Comparison of ENCODE assay signal across 10 mouse cellular contexts in genomic region chr16:95956618-95957017, GRCm38 (mm10). TPM values are rescaled to one million over a fixed set of nuclear protein-coding genes. Genes with fewer than 3 reads are reported as not detected.
DNase-seq lines count a peak whose midpoint lies in the region; ATAC-seq lines count a peak whose summit lies in the region.
"Had no signal": no experiment of that assay in that cellular context is flagged by ENCODE, and none has a peak within 500 bp of the region (broad histone marks: within the 10 kb centered on the region; RNA-seq: fewer than 3 reads in every experiment).

No protein-coding gene starts in this region.

- intact Hi-C loops in heart, postnatal 25 days (cut with DNase I) = no loop called here

- WGBS in neural tube, embryonic 11.5 days = 71% methylated on average over 5 of the region's 5 CpGs
- 73% methylated on average over 5 of the region's 5 CpGs for WGBS in neural tube, embryonic 15.5 days

- no peak overlapping the region for H3K4me3 ChIP-seq in neural tube, embryonic 11.5 days (ENCODE audit: low read depth, low read length)
- no peak overlapping the region for H3K4me3 ChIP-seq in neural tube, embryonic 15.5 days (replicated peaks)
- H3K4me3 ChIP-seq: erythroblast, embryonic 14.5 days had no signal

- no peak overlapping the region for H3K27ac ChIP-seq in neural tube, embryonic 11.5 days (ENCODE audit: low read depth, low read length)
- H3K27ac ChIP-seq in neural tube, embryonic 15.5 days (replicated peaks) = no peak overlapping the region

- no peak overlapping the region for H3K4me2 ChIP-seq in neural tube, embryonic 11.5 days (ENCODE audit: low read depth)
- no peak overlapping the region for H3K4me2 ChIP-seq in neural tube, embryonic 15.5 days

- H3K9me3 ChIP-seq in neural tube, embryonic 11.5 days (ENCODE audit: control insufficient read depth, low read length) = no peaks in the 10 kb centered on the region
- no peaks in the 10 kb centered on the region for H3K9me3 ChIP-seq in neural tube, embryonic 15.5 days (replicated peaks)

- ATAC-seq in neural tube, embryonic 11.5 days (ENCODE audit: insufficient read depth, low FRiP score, low TSS enrichment) = no peak
- no peak for ATAC-seq in neural tube, embryonic 15.5 days (ENCODE audit: low FRiP score)
- ATAC-seq: intestine, embryonic 16.5 days had no signal

- DNase-seq in heart, postnatal 4 days = peak; percentile 33
- no peak for DNase-seq in heart, adult 11 months
- peak; percentile 34 for DNase-seq in neural tube, embryonic 11.5 days (ENCODE audit: low spot score)
- peak; percentile 82 for DNase-seq in R1 (ENCODE audit: low read depth, low spot score)
- peak; percentile 24 for DNase-seq in thymus, postnatal 0 days (ENCODE audit: low spot score)
- no peak for DNase-seq in heart, postnatal 25 days (ENCODE audit: low spot score)
- DNase-seq in urinary bladder, postnatal 36 days (ENCODE audit: low spot score in 2 of 2) = no peak

- H3K9ac ChIP-seq in neural tube, embryonic 11.5 days (ENCODE audit: low read length) = no peak overlapping the region
- H3K9ac ChIP-seq in neural tube, embryonic 15.5 days (replicated peaks) = no peak overlapping the region

- H3K4me1 ChIP-seq in neural tube, embryonic 11.5 days (ENCODE audit: control insufficient read depth, insufficient read depth, low read length) = no peaks in the 10 kb centered on the region
- no peaks in the 10 kb centered on the region for H3K4me1 ChIP-seq in neural tube, embryonic 15.5 days

- H3K36me3 ChIP-seq in neural tube, embryonic 11.5 days (ENCODE audit: control insufficient read depth, insufficient read depth, low read length) = no peaks in the 10 kb centered on the region
- H3K36me3 ChIP-seq in neural tube, embryonic 15.5 days = no peaks in the 10 kb centered on the region

- H3K27me3 ChIP-seq in neural tube, embryonic 11.5 days (ENCODE audit: control insufficient read depth, insufficient read depth, low read length) = no peaks in the 10 kb centered on the region
- H3K27me3 ChIP-seq in neural tube, embryonic 15.5 days (replicated peaks) = no peaks in the 10 kb centered on the region

RNA-seq across cellular contexts. Expression of gene Psmg1, which starts 34.1 kb away (rescaled TPM):
- total RNA-seq in heart, postnatal 4 days (2021) = 10 to 100 TPM; 28.0 to 28.9 TPM
- polyA plus RNA-seq in neural tube, embryonic 11.5 days (2014; fragmentation: Nextera tagmentation; extraction: Ambion mirVana) = 86.8 and 92.6 TPM in 2 replicates
- polyA plus RNA-seq in neural tube, embryonic 15.5 days (2015; fragmentation: Nextera tagmentation; extraction: Ambion mirVana) = 72.0 and 74.6 TPM in 2 replicates
- 98.4 and 99.3 TPM in 2 replicates for polyA plus RNA-seq in thymus, postnatal 0 days (2015; fragmentation: Nextera tagmentation; extraction: Ambion mirVana)
- total RNA-seq in heart, postnatal 25 days (2021) = 10 to 100 TPM; 22.5 to 29.1 TPM

Comparison
In these comparisons a context has a peak if more than half of its experiments do, and no peak if none do; other contexts are left out.
1. DNase-seq: peak in heart, postnatal 4 days (single experiment), neural tube, embryonic 11.5 days (single experiment), R1 (single experiment) and thymus, postnatal 0 days (single experiment); none in heart, adult 11 months (single experiment), heart, postnatal 25 days (single experiment) and urinary bladder, postnatal 36 days (0 of 2).